Mouse (Mus musculus): ENCODE measurements around the gene Gm44973.
"Not testable (repeated sequence)": the region's sequence is repeated elsewhere in the genome, so short reads cannot be mapped to it uniquely, and the experiment has no call there.

Gene Gm44973

GRCm38 (mm10) chr7:5051193-5052192 lies 36.2 kb downstream of the Gm44973 start, which contains the start of gene Zfp580:
TSS of gene Zfp580 (plus strand) at chr7:5051538.
- no peak for DNase-seq (ENCODE audit: low read depth, low spot score)

GRCm38 (mm10) chr7:5052438-5052837 lies 37.1 kb downstream of the Gm44973 start:
- DNase-seq (ENCODE audit: low read depth, low spot score), result no peak

GRCm38 (mm10) chr7:5052931-5053343 lies 37.6 kb downstream of the Gm44973 start:
- no peak for DNase-seq (ENCODE audit: low read depth, low spot score)

GRCm38 (mm10) chr7:5053456-5054179 lies 38.3 kb downstream of the Gm44973 start:
- DNase-seq (ENCODE audit: low read depth, low spot score), result no peak

- DNase-seq (ENCODE audit: low read depth, low spot score), result no peak
These were observed 41.5 kb downstream of the Gm44973 start for GRCm38 (mm10) chr7:5056651-5057263.

GRCm38 (mm10) chr7:5057381-5057780 lies 42.1 kb downstream of the Gm44973 start:
- DNase-seq (ENCODE audit: low read depth, low spot score), result no peak

GRCm38 (mm10) chr7:5057804-5058203 lies 42.5 kb downstream of the Gm44973 start:
- DNase-seq (ENCODE audit: low read depth, low spot score), result no peak

- DNase-seq (ENCODE audit: low read depth, low spot score), result no peak
These were observed 43.3 kb downstream of the Gm44973 start for GRCm38 (mm10) chr7:5058631-5059030.

- no peak for DNase-seq (ENCODE audit: low read depth, low spot score)
These were observed 44.1 kb downstream of the Gm44973 start for GRCm38 (mm10) chr7:5059421-5059820.

GRCm38 (mm10) chr7:5060239-5060731 lies 45.0 kb downstream of the Gm44973 start:
- DNase-seq (ENCODE audit: low read depth, low spot score), result no peak

- DNase-seq (ENCODE audit: low read depth, low spot score), result peak; percentile 92
These were observed 45.9 kb downstream of the Gm44973 start for GRCm38 (mm10) chr7:5060944-5061773.

- DNase-seq (ENCODE audit: low read depth, low spot score), result peak; percentile 76
These were observed 46.6 kb downstream of the Gm44973 start, which contains the start of gene U2af2 for GRCm38 (mm10) chr7:5061774-5062359. TSS of gene U2af2 (plus strand) at chr7:5062143.

- DNase-seq (ENCODE audit: low read depth, low spot score), result no peak
These were observed 47.2 kb downstream of the Gm44973 start for GRCm38 (mm10) chr7:5062360-5063001.

GRCm38 (mm10) chr7:5064886-5065285 lies 49.6 kb downstream of the Gm44973 start:
- no peak for DNase-seq (ENCODE audit: low read depth, low spot score)

GRCm38 (mm10) chr7:5073586-5073985 lies 58.3 kb downstream of the Gm44973 start:
- DNase-seq (ENCODE audit: low read depth, low spot score), result no peak

GRCm38 (mm10) chr7:5074984-5075383 lies 59.7 kb downstream of the Gm44973 start:
- DNase-seq (ENCODE audit: low read depth, low spot score), result no peak

GRCm38 (mm10) chr7:5076931-5077330 lies 61.6 kb downstream of the Gm44973 start:
- no peak for DNase-seq (ENCODE audit: low read depth, low spot score)

- not testable (repeated sequence) for DNase-seq (ENCODE audit: low read depth, low spot score)
These were observed 64.2 kb downstream of the Gm44973 start for GRCm38 (mm10) chr7:5079365-5080009.

- DNase-seq (ENCODE audit: low read depth, low spot score), result peak; percentile 84
These were observed 64.9 kb downstream of the Gm44973 start, which contains the start of gene Epn1 for GRCm38 (mm10) chr7:5080010-5080751. TSS of gene Epn1 (plus strand) at chr7:5080235.

All from c-Kit-negative CD71-positive TER-119-positive erythroid progenitor cells, embryonic 14.5 days (primary cell).